Mouse (Mus musculus) heart, postnatal 0 days (tissue): ENCODE data around the gene Ston2.

Experiments
- CTCF ChIP-seq: IDR thresholded peaks from 2 replicates; pipeline ENCODE4 v1.5.1; 2016; ENCODE audit warnings: antibody characterized with exemption, control low read depth, low read depth
- EP300 ChIP-seq: IDR thresholded peaks from 2 replicates; pipeline ENCODE4 v1.6.1; 2016; ENCODE audit warnings: antibody characterized with exemption, low read depth

DNA sequence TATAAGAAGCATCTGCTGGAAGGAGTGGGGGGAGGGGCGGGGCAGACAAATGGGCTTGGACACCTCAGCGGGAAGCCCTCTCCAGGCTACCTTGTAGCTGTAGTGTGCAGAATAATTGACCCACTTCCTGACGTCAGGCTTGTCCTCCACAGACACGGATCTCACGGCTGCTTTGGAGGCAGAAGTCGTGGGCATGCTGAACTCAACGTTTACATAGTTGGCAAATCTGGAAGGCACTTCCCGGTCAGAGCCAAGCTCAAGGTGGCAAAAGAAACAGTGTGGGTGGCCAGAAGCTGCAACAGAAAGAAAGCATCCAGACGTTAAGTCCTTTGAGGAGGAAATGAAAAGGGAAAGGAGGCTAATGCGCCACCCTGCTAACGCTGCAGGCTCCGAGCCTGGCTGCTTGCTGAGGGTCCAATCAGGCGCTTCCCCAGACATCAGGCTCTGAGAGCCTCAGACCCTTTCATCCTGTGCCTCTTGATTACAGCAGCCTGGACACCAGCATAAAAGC is 146.5 kb downstream of the Ston2 start:
- no peak for TF ChIP-seq EP300
- TF ChIP-seq CTCF: no peak
